Mouse (Mus musculus) ovary, postnatal 10 days (tissue): ENCODE data around the gene Fbxo17.
A peak's percentile ranks its signal among the peaks of the same experiment; 100 is the strongest.
"Not testable (repeated sequence)": the region's sequence is repeated elsewhere in the genome, so short reads cannot be mapped to it uniquely, and the experiment has no call there.

Source experiments
- DNase-seq: peaks from one replicate; pipeline ENCODE4 v3.0.0; 2022; ENCODE audit warnings: low spot score

Gene Fbxo17

GRCm38 (mm10) chr7:28716590-28717281, at the start of gene Fbxo17:
Gene Fbxo17 (plus strand): TSS chr7:28716804.
- DNase-seq: peak; percentile 38

- no peak for DNase-seq
Measured at GRCm38 (mm10) chr7:28671172-28671571, 45.4 kb upstream of the Fbxo17 start.

DNA sequence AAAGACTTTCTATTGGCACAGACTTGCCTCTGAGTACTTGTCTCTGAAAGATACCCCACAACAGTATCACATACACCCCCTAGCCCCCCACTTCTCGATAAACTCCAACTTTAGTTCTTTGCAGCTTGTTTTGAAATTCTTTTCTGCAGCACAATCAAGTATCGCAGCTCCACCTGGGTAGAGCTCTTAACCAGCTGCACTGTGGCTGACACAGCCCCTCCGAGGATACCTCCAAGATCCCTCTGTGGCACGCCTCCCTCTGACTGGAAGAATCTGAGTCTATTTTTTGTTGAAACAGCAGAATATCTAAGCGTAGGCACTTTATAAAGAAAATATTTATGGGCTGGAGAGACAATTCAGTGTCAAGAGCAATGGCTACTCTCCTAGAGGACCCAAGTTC, 44.3 kb upstream of the Fbxo17 start:
- no peak for DNase-seq

DNA sequence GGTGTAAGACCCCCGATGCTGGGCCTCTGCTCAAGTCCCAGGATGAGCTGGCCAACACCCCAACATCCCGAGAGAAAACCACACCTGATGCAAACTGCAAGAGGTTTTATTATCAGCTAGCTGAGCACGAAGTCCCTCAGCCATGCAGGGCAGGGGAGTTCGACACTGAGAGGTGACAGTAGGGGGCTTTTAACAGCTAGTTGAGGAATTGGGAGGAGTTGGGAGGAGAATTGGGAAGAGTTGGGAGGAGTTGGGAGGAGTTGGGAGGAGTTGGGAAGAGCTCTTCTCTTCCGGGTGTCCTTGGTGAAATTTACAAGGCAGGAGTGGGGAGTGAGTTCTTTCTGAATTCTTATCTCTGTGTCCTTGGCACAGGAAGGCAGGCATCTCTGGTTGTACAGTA, 43.8 kb upstream of the Fbxo17 start:
- not testable (repeated sequence) for DNase-seq

DNA sequence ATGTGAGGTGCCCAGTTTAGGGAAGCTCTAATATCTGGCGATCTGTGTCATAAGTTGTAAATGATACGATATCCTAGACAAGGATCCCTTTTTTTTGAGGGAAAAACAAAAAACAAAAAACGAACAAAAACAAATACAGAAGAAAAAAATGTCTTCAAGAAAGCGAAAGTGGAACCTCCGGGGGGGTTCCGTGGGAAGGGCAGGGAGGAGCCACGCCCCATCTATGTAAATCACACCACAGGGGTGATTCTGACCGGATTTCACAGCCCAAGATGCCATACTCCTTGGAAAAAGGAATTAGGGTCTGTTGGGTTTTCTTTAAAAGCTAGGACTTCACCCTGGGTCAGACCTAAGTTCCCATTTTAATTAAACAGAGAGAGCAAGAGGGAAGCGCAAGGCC, 41.6 kb upstream of the Fbxo17 start:
- DNase-seq: no peak

DNA sequence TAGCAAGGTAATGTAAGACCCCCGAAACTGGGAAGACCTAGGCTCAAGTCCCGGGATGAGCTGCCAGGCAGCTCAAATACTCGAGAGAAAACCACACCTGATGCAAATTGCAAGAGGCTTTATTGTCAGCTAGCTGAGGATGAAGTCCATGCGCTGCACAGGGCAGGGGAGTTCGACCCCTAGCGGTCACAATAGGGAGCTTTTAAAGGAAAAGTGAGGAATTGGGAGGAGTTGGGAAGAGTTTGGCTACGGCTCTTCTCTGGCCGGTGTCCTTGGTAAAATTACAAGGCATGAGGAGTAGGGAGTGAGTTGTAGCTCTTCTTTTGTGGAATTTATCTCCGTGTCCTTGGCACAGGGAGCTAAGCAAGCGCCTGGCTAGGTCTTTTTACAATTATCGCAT, 40.9 kb upstream of the Fbxo17 start:
- DNase-seq: no peak

- no peak for DNase-seq
Measured at GRCm38 (mm10) chr7:28676811-28677541, 39.6 kb upstream of the Fbxo17 start.

DNA sequence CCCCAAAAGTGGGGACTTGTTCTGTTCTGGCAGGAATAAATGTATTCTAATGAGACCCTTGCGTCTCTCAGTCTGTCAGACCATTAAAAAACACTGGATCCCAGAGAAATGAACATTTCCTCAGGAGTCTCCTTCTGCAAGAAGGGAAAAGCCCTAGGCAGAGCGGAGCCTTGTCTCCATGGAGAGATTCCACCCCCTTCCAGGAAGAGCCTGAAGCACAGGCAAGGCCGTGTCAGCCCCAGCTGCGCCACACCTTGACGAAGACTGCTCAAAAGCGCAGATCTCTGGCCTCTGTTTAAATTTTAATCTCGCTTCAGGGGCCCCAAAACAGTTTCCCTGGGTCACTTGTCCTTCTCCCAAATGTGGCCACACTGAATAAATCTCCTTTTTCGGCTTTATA, 39.0 kb upstream of the Fbxo17 start:
- no peak for DNase-seq

GRCm38 (mm10) chr7:28691075-28691474, 25.5 kb upstream of the Fbxo17 start:
- no peak for DNase-seq

DNA sequence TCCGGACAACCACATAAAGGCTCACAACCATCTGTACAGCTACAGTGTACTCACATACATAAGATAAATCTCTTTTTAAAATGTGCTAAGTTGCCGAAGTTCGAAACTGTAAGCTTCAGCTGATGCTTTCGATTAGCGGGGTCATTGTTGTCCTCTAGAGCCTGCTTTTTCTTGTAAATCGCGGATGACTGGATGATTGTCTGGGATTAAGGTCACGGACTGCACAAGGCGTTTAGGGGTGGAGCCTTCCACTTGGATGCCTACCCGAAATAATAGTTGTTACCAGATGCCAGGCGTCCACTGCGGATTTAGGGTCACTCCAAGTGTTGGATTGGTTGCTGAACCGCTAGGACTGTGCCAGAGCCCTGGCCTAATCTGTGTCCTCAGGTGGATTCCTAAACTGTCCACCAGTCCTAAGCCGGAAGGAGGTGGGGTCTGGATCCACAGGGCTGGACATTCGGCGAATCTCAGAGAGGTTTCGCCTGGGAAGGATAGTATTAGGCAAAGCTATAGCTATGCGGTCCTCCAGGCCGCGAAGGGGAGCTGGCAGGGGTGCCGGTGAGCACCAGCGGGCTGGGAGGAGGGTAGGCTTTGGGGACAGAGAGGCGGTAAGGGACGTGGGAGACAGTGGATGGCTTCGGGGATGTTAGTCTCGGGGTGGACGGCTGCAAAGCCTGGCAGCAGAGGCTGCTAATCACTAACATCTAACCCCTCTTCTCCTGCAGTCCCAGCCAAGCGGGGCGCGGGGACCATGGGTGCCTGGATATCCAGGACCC, 23.9 kb upstream of the Fbxo17 start, which contains the start of gene Fbxo27:
Fbxo27 (plus strand) TSS at position 305 of the 776 bp plus-strand sequence.
- peak; percentile 15 for DNase-seq

GRCm38 (mm10) chr7:28693321-28693966, 23.2 kb upstream of the Fbxo17 start:
- DNase-seq: peak; percentile 31

- DNase-seq: no peak
Measured at GRCm38 (mm10) chr7:28694423-28694822, 22.2 kb upstream of the Fbxo17 start.

DNA sequence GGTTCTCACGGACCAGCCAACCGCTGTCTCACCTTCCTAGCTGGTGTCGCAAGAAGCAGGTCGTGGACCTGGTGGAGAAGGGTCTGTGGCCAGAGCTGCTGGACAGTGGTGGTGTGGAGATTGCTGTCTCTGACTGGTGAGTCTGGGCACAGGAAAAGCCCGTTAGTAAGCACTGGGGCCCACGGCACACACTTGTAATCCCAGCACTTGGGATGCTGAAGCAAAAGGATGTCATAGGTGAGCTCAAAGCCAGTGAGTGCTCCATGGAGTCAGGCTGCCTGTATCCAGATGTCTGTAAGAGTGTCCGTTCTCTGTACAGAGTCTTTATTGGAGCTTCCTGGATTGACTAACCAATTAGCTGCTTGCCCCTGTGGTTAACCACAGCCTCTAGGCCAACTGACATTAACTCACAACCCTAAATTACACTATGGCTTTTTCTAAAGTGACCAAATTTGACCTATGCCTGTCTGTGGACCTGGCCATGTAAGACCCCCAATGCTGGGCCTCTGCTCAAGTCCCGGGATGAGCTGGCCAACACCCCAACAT, 21.6 kb upstream of the Fbxo17 start:
- DNase-seq: no peak

- no peak for DNase-seq
Measured at GRCm38 (mm10) chr7:28697277-28697676, 19.3 kb upstream of the Fbxo17 start.

DNA sequence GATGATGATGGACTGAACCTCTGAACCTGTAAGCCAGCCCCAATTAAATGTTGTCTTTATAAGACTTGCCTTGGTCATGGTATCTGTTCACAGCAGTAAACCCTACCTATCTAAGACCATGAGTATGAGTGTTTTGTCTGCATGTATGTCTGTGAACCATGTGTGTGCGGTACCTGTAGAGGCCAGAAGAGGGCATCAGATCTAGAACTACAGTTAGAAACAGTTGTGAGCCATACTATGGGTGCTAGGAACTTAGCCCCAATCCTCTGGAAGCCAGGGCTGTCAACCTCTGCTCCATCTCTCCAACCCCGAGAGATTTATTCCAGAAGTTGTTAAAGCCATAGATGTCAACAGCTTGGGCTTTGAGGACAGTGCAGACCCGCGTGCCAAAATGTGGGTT, 16.3 kb upstream of the Fbxo17 start:
- DNase-seq: no peak

GRCm38 (mm10) chr7:28701306-28701705, 15.3 kb upstream of the Fbxo17 start:
- not testable (repeated sequence) for DNase-seq

DNA sequence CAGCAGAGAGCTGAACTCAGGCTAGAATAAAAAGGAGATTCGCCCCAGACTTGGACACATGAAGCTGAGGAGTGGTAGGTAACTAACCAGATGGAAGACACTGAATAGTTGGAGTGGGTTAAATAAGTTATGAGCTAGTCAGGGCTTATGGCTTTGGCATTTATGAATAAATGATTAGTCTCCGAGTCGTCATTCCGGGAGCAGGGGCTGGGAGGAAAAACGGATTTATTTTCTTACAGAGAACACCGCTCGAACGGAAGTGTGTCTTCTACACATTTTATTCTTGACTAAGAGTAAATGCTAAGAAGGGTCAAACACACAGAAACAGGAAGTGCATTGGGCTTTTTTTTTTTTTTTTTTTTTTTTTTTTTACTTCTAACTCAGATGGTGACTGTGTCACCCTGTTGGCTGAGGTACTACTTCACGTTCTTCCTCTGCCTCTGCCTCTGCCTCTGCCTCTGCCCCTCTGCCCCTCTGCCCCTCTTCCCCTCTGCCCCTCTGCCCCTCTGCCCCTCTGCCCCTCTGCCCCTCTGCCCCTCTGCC, 13.9 kb upstream of the Fbxo17 start:
- no peak for DNase-seq

DNA sequence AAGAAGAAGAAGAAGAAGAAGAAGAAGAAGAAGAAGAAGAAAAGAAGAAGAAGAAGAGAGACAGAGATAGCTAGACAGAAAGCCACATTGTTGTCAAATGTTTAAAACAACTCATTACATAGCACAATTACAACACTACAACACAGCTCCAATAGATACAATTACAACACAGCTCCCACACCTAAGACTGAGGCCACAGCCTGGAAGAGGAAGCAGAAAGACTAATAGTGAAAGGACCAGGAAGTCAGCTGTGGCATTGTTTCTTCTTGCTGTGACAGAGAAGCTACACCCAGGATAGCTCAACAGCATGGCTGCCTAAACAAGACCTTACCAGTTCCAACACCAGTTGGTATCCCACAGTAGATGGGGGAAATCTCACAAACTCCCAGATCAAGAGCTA, 7.2 kb upstream of the Fbxo17 start:
- DNase-seq: no peak

DNA sequence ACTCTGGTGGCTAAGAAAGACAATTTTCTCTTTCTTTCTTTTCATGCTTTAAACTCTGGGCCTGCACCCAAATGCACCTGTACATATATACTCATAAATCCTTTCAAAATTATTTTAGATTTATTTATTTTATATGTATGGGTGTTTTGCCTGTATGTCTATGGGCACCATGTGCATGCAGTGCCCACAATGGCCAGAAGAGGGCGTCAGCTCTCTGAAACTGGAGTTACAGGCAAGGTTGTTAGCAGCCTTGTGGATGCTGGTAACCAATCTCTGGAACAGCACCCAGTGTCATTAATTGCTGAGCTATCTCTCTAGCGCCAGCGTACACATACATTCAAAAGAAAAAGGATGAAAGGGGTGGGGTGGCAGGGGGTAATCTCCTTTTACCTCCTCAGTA, 5.6 kb upstream of the Fbxo17 start:
- DNase-seq: no peak

DNA sequence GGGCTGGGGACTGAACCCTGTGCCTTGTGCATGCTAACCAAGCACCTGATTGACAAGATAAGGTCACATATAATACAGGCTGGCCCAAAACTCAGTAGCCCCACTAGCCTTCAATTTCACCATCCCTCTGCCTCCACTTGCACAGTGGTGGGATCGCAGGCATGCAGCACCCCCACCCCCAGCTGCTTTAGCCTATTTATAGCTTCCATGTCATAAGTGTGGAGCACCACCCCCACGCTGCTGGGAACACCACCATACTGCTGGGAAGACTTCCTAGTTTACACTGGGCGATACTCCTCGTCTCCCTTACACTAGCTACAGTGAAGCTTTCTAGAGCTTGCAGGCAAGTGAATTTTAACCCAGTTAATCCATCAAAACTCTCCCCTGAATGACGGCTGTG, 1.9 kb upstream of the Fbxo17 start:
- DNase-seq: no peak

DNA sequence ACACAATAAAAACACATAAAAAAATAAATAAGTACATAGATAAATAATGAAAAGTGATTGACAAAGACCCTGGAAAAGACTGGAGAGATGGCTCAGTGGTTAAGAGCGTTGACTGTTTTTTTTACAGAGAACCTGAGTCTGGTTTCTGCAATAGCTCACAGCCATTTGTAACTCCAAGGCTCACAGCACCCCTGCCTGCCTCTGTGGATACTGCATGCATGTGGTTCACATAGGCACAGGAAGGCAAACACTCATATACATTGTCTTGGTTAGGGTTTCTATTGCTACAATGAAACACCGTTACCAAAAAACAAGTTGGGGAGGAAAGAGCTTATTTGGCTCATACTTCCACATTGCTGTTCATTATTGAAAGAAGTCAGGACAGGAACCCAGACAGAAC, 1.0 kb upstream of the Fbxo17 start:
- no peak for DNase-seq

DNA sequence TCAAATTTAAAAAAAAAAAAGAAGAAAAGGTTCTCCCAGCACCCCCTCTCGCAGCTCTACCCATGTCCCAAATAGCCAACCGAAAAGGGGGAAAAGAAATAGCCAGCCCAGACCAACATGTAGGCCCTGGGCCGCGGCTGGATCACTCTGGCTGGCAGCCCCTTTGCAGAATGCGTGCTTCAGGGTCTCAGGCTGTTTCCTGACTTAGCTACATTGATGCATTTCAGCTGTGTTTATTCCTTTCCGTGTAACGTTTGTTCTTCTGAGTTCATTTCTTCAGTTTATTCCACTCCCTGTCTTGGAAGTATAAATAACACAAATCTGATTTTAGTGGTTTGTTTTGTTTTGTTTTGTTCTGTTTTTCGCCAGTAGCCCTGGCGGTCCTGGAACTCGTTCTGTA, 1.1 kb downstream of the Fbxo17 start:
- DNase-seq: no peak
